Mouse (Mus musculus) stomach, postnatal 0 days (tissue): ENCODE measurements at regions not wholly inside any gene's neighbourhood (a gene's known extent, or its start where the extent isn't known, plus 50 kb on each side); places are given as distances from the start of the nearest gene placed in this dataset.

Experiments
- CTCF ChIP-seq: IDR thresholded peaks from 2 replicates; pipeline ENCODE4 v1.5.1; 2016; ENCODE audit warnings: antibody characterized with exemption, low read depth, mild to moderate bottlenecking, moderate library complexity
- EP300 ChIP-seq: optimal IDR thresholded peaks from 2 replicates; pipeline ENCODE3; 2016; ENCODE audit warnings: antibody characterized with exemption

DNA sequence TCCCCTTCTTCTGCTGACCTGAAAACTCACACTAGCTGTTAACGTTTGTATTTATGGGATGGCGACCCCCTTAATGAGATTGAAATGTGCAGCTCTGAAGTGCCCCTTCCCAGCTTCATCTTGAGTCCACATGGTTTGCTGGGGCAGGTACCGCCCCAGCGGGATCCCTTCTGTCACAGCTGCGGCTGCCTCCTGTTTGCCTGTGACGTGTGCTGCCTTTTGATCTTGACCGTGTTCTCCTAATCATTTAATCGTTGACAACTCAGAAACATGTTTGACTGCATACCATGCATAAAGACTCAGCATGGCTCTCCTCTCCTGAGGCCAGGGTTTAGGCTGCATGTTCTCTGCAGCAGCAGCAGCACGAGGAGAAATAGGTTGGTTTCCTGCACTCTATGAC lies 511.5 kb downstream of the 1700129C05Rik start:
- no peak for TF ChIP-seq CTCF
- no peak for TF ChIP-seq EP300
